Mouse (Mus musculus): ENCODE results near the gene Nelfb. TPM values are rescaled to one million over a fixed set of nuclear protein-coding genes. Genes with fewer than 3 reads are reported as not detected.

Gene Nelfb
- polyA plus RNA-seq, 1 experiment, result 15.4 TPM

DNA sequence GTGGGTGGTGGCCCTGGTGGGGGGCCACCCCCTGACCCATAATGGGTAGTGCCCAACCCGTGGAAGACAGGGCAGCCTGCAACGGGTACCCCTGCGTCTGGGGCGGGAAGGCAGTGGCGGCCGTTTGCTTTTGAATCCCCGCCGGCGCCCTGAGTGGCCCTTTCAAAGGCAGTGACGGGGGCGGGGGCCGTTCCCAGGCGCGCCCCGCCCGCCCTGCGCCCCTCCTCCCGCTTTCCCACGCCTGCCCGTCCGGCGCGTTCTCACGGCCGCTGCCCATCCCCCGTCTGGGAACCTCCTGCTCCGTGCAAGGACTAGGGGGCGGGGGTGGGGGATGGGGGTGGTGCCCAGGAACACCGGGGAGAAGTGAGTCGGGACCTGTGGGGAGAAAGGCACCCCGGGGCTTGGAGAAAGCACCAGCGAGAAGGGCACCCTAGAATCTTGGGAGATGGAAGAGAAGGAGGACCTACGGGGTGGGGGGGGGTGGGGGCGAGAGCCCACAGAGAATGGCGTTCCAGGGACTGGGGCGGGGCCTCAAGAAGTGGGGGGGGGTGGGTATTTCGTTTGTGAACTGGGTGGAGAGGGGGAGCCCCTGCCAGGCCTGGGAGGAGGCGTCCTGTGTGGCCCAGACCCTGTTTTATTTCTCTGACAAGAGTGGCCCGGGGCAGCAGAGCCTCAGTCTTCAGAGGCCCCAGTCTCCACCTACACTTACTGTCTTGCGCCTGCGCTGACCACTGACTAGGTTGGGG, 43.2 kb downstream of the Nelfb start:
- peak overlapping the region; percentile 56 for H3K27ac ChIP-seq (replicated peaks; ENCODE audit: low read depth, low read length)
- H3K4me1 ChIP-seq (ENCODE audit: control insufficient read depth, insufficient read depth, insufficient read length, low read length), result peaks cover 45% of the 10 kb centered on the region
- H3K4me3 ChIP-seq (ENCODE audit: insufficient read depth, low read depth, low read length), result peak overlapping the region; percentile 49

GRCm38 (mm10) chr2:25167481-25167880, 43.8 kb downstream of the Nelfb start:
- Histone ChIP-seq H3K27ac (replicated peaks; ENCODE audit: low read depth, low read length) (peak overlapping the region; percentile 44), H3K4me1 (ENCODE audit: control insufficient read depth, insufficient read depth, insufficient read length, low read length) (peaks cover 51% of the 10 kb centered on the region), H3K4me3 (ENCODE audit: insufficient read depth, low read depth, low read length) (peak overlapping the region; percentile 49)

DNA sequence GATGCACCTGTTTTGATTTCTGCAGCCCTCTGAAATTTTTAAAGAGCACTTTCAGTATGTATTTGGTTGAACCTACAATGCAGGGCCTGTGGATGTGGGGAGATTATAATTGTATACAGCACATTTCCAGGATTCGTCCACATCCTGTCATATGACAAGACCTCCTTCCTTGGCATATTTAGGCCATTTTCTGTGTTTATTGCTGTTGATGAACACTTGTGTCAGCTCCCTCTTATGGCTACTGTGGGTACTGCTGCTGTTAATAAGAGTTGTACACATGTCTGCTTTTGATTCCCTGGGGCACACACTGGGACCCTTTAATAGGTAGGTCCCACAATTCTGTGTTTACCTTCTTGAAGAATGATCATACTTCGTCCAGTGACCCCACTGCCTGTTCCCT, 53.6 kb downstream of the Nelfb start:
- H3K4me3 ChIP-seq (ENCODE audit: insufficient read depth, low read depth, low read length), result no peak overlapping the region
- peaks cover 8% of the 10 kb centered on the region for H3K4me1 ChIP-seq (ENCODE audit: control insufficient read depth, insufficient read depth, insufficient read length, low read length)
- H3K27ac ChIP-seq (replicated peaks; ENCODE audit: low read depth, low read length), result no peak overlapping the region

- Histone ChIP-seq H3K4me3 (ENCODE audit: insufficient read depth, low read depth, low read length) (no peak overlapping the region), H3K4me1 (ENCODE audit: control insufficient read depth, insufficient read depth, insufficient read length, low read length) (peaks cover under 1% of the 10 kb centered on the region; the same call in 1 of the 2 replicates), H3K27ac (replicated peaks; ENCODE audit: low read depth, low read length) (no peak overlapping the region)
These were observed 54.3 kb downstream of the Nelfb start for GRCm38 (mm10) chr2:25156990-25157389.

DNA sequence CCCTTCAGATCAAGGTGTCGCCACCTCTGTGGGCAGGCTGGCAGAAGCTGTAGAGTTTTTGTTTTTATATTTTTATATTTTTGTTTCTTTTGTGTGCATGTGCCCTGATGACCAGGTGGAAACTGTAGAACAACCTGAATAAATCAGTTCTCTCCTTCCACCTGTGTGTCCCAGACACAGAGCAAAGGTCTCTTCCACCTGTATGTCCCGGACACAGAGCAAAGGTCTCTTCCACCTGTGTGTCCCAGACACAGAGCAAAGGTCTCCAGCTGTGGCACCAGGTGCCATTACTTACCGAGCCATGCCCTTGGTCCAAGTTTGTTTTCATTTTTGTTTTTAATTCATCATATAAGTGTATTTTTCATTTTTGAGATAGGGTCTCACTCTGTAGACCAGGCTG, 55.1 kb downstream of the Nelfb start:
- Histone ChIP-seq H3K27ac (replicated peaks; ENCODE audit: low read depth, low read length) (no peak overlapping the region), H3K4me1 (ENCODE audit: control insufficient read depth, insufficient read depth, insufficient read length, low read length) (no peaks in the 10 kb centered on the region), H3K4me3 (ENCODE audit: insufficient read depth, low read depth, low read length) (no peak overlapping the region)

DNA sequence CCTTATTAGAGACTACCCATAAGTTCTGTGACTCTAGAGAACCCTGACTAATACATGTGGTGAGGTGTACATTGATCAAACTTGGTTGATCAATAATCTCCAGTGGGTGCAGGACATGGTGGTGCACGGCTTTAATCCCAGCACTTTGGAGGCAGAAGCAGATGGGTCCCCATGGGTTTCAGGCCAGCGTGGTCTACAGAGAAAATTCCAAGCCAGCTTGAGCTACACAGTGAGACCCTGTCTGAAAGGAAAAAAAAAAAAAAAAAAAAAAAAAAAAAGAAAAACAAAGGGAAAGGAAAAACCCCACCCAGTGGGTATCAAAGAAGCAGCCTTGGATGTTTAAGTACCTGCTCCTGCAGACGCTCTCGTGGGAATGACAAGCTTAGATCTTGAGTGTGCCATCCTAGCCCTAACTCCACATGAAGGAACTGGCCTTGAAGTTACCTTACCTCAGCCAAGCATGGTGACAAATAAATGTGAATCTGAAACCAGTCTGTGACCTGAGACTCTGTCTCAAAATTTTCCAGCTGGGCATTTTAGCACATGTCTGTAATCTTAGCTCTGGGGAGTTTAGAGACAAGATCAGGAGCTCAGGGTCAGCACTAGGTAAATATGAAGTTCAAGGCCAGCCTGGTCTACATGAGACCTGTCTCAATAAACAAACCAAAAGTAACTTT, 59.9 kb downstream of the Nelfb start:
- H3K4me3 ChIP-seq (ENCODE audit: insufficient read depth, low read depth, low read length), result no peak overlapping the region
- H3K27ac ChIP-seq (replicated peaks; ENCODE audit: low read depth, low read length), result no peak overlapping the region
- H3K4me1 ChIP-seq (ENCODE audit: control insufficient read depth, insufficient read depth, insufficient read length, low read length), result peaks cover 14% of the 10 kb centered on the region

Other genes starting within 250 kb of the Nelfb start
- gene Dph7, start 249.1 kb downstream of the Nelfb start, polyA plus RNA-seq (2012; ENCODE audit: insufficient read depth, insufficient read length, missing spikeins), result 4.9 and 6.0 TPM in 2 replicates
- 115 and 150 TPM in 2 replicates for gene Mrpl41, start 236.4 kb downstream of the Nelfb start, polyA plus RNA-seq (2012; ENCODE audit: insufficient read depth, insufficient read length, missing spikeins)
- 7.8 and 12.2 TPM in 2 replicates for gene Pnpla7, start 235.5 kb downstream of the Nelfb start, polyA plus RNA-seq (2012; ENCODE audit: insufficient read depth, insufficient read length, missing spikeins)
- gene Nsmf, start 157.1 kb downstream of the Nelfb start, polyA plus RNA-seq (2012; ENCODE audit: insufficient read depth, insufficient read length, missing spikeins), result 10.6 and 15.1 TPM in 2 replicates
- gene Entpd8, start 131.2 kb downstream of the Nelfb start, polyA plus RNA-seq (2012; ENCODE audit: insufficient read depth, insufficient read length, missing spikeins), result not detected in 2 replicates
- not detected in 2 replicates for gene Noxa1, start 116.3 kb downstream of the Nelfb start, polyA plus RNA-seq (2012; ENCODE audit: insufficient read depth, insufficient read length, missing spikeins)
- 6.4 and 7.1 TPM in 2 replicates for gene Nrarp, start 30.7 kb downstream of the Nelfb start, polyA plus RNA-seq (2012; ENCODE audit: insufficient read depth, insufficient read length, missing spikeins)
- gene Tor4a, start 14.6 kb downstream of the Nelfb start, polyA plus RNA-seq (2012; ENCODE audit: insufficient read depth, insufficient read length, missing spikeins), result 1.8 and 6.0 TPM in 2 replicates
- gene Stpg3, start 3.1 kb upstream of the Nelfb start, polyA plus RNA-seq (2012; ENCODE audit: insufficient read depth, insufficient read length, missing spikeins), result not detected in 2 replicates
- gene Fam166a, start 7.3 kb upstream of the Nelfb start, polyA plus RNA-seq (2012; ENCODE audit: insufficient read depth, insufficient read length, missing spikeins), result not detected in 2 replicates
- 193 and 284 TPM in 2 replicates for gene Tubb4b, start 13.2 kb upstream of the Nelfb start, polyA plus RNA-seq (2012; ENCODE audit: insufficient read depth, insufficient read length, missing spikeins)
- gene Slc34a3, start 22.9 kb upstream of the Nelfb start, polyA plus RNA-seq (2012; ENCODE audit: insufficient read depth, insufficient read length, missing spikeins), result not detected in 2 replicates
- not detected in 2 replicates for gene Rnf224, start 25.3 kb upstream of the Nelfb start, polyA plus RNA-seq (2012; ENCODE audit: insufficient read depth, insufficient read length, missing spikeins)
- not detected in 2 replicates for gene Rnf208, start 30.8 kb upstream of the Nelfb start, polyA plus RNA-seq (2012; ENCODE audit: insufficient read depth, insufficient read length, missing spikeins)
- gene Cysrt1, start 31.0 kb upstream of the Nelfb start, polyA plus RNA-seq (2012; ENCODE audit: insufficient read depth, insufficient read length, missing spikeins), result not detected in 2 replicates
- 2.3 and 5.4 TPM in 2 replicates for gene AL732309.1, start 35.4 kb upstream of the Nelfb start, polyA plus RNA-seq (2012; ENCODE audit: insufficient read depth, insufficient read length, missing spikeins)
- 13.5 and 18.9 TPM in 2 replicates for gene Tmem203, start 44.0 kb upstream of the Nelfb start, polyA plus RNA-seq (2012; ENCODE audit: insufficient read depth, insufficient read length, missing spikeins)
- gene Tprn, start 51.1 kb upstream of the Nelfb start, polyA plus RNA-seq (2012; ENCODE audit: insufficient read depth, insufficient read length, missing spikeins), result 1.7 and 3.7 TPM in 2 replicates
- gene Ssna1, start 60.9 kb upstream of the Nelfb start, polyA plus RNA-seq (2012; ENCODE audit: insufficient read depth, insufficient read length, missing spikeins), result 41.7 and 44.0 TPM in 2 replicates
- gene Anapc2, start 61.0 kb upstream of the Nelfb start, polyA plus RNA-seq (2012; ENCODE audit: insufficient read depth, insufficient read length, missing spikeins), result 18.6 and 23.7 TPM in 2 replicates
- not detected in 2 replicates for gene Tmem210, start 76.7 kb upstream of the Nelfb start, polyA plus RNA-seq (2012; ENCODE audit: insufficient read depth, insufficient read length, missing spikeins)
- gene Lrrc26, start 78.4 kb upstream of the Nelfb start, polyA plus RNA-seq (2012; ENCODE audit: insufficient read depth, insufficient read length, missing spikeins), result not detected in 2 replicates
- gene Grin1, start 107.7 kb upstream of the Nelfb start, polyA plus RNA-seq (2012; ENCODE audit: insufficient read depth, insufficient read length, missing spikeins), result not detected in 2 replicates
- gene Man1b1, start 120.8 kb upstream of the Nelfb start, polyA plus RNA-seq (2012; ENCODE audit: insufficient read depth, insufficient read length, missing spikeins), result 11.3 and 16.0 TPM in 2 replicates
- gene Dpp7, start 144.9 kb upstream of the Nelfb start, polyA plus RNA-seq (2012; ENCODE audit: insufficient read depth, insufficient read length, missing spikeins), result 11.1 and 15.0 TPM in 2 replicates
- gene Uap1l1, start 154.2 kb upstream of the Nelfb start, polyA plus RNA-seq (2012; ENCODE audit: insufficient read depth, insufficient read length, missing spikeins), result 6.1 and 9.1 TPM in 2 replicates
- gene Sapcd2, start 160.8 kb upstream of the Nelfb start, polyA plus RNA-seq (2012; ENCODE audit: insufficient read depth, insufficient read length, missing spikeins), result not detected in 2 replicates
- gene Entpd2, start 184.4 kb upstream of the Nelfb start, polyA plus RNA-seq (2012; ENCODE audit: insufficient read depth, insufficient read length, missing spikeins), result 11.3 and 18.4 TPM in 2 replicates
- 32.5 and 41.5 TPM in 2 replicates for gene Npdc1, start 187.9 kb upstream of the Nelfb start, polyA plus RNA-seq (2012; ENCODE audit: insufficient read depth, insufficient read length, missing spikeins)
- not detected in 2 replicates for gene Fut7, start 211.8 kb upstream of the Nelfb start, polyA plus RNA-seq (2012; ENCODE audit: insufficient read depth, insufficient read length, missing spikeins)
- 30.0 and 52.4 TPM in 2 replicates for gene Abca2, start 217.2 kb upstream of the Nelfb start, polyA plus RNA-seq (2012; ENCODE audit: insufficient read depth, insufficient read length, missing spikeins)
- gene Clic3, start 245.3 kb upstream of the Nelfb start, polyA plus RNA-seq (2012; ENCODE audit: insufficient read depth, insufficient read length, missing spikeins), result not detected in 2 replicates
- 195 and 218 TPM in 2 replicates for gene Paxx, start 249.6 kb upstream of the Nelfb start, polyA plus RNA-seq (2012; ENCODE audit: insufficient read depth, insufficient read length, missing spikeins)

Data from brown adipose tissue, adult 24 weeks (tissue).